Mouse (Mus musculus) heart, embryonic 13.5 days (tissue): ENCODE measurements around the gene Zdhhc18. TPM values are rescaled to one million over a fixed set of nuclear protein-coding genes. Genes with fewer than 3 reads are reported as not detected.
"Not testable (repeated sequence)": the region's sequence is repeated elsewhere in the genome, so short reads cannot be mapped to it uniquely, and the experiment has no call there.

Source experiments
- ATAC-seq: fragments of 200-750 bp; cut with Nextera tagmentation; 2 replicates; pipeline ENCODE4 v1.8.0; 2017; ENCODE audit warnings: moderate TSS enrichment; ENCODE audit not compliant: insufficient number of reproducible peaks, low FRiP score, low TSS enrichment; ENCODE audit errors: extremely low read depth
- H3K27ac ChIP-seq: fragments of 300-500 bp; sonication (generic); replicated peaks from 2 replicates; pipeline ENCODE4 v1.5.1; 2015; ENCODE audit warnings: moderate library complexity, mild to moderate bottlenecking, inconsistent platforms
- H3K27me3 ChIP-seq: fragments of 300-500 bp; sonication (generic); replicated peaks from 2 replicates; pipeline ENCODE4 v1.6.1; 2015; ENCODE audit warnings: mild to moderate bottlenecking, inconsistent platforms
- H3K36me3 ChIP-seq: fragments of 300-500 bp; sonication (generic); 2 replicates; pipeline ENCODE4 v1.6.1; 2015; ENCODE audit warnings: mild to moderate bottlenecking, inconsistent platforms
- H3K4me1 ChIP-seq: fragments of 300-500 bp; sonication (generic); 2 replicates; pipeline ENCODE4 v1.6.1; 2015; ENCODE audit warnings: inconsistent platforms
- H3K4me2 ChIP-seq: fragments of 300-500 bp; sonication (generic); 2 replicates; pipeline ENCODE4 v1.6.1; 2015; ENCODE audit warnings: inconsistent platforms, mild to moderate bottlenecking, moderate library complexity
- H3K4me3 ChIP-seq: fragments of 300-500 bp; sonication (generic); 2 replicates; pipeline ENCODE4 v1.5.1; 2015; ENCODE audit warnings: moderate library complexity, mild to moderate bottlenecking, inconsistent platforms
- H3K9ac ChIP-seq: fragments of 300-500 bp; sonication (generic); 2 replicates; pipeline ENCODE4 v1.6.1; 2015; ENCODE audit warnings: inconsistent platforms, mild to moderate bottlenecking, moderate library complexity
- H3K9me3 ChIP-seq: fragments of 300-500 bp; sonication (generic); 2 replicates; pipeline ENCODE4 v1.6.1; 2016; ENCODE audit warnings: inconsistent platforms
- WGBS: fragments of 180-500 bp; shearing (Covaris S2); methylation state at CpG from one replicate; pipeline ENCODE4 v1.1.7; 2015; ENCODE audit warnings: mixed read lengths; 5-methylcytosine and 5-hydroxymethylcytosine counted together
- polyA plus RNA-seq: library from polyadenylated mRNA; unstranded; fragments of >200 nt; fragmentation: Nextera tagmentation; extraction: Ambion mirVana; gene quantifications from 2 replicates; pipeline ENCODE4 v1.2.1, GENCODE M21; 2015

Gene Zdhhc18
- polyA plus RNA-seq, 1 experiment from 2014 or later = 1.5 TPM

GRCm38 (mm10) chr4:133662421-133662820 lies 12.5 kb upstream of the Zdhhc18 start:
- H3K9me3 ChIP-seq = no peaks in the 10 kb centered on the region
- H3K27me3 ChIP-seq = no peaks in the 10 kb centered on the region
- 92% methylated on average over 8 of the region's 8 CpGs for WGBS
- peaks cover 31% of the 10 kb centered on the region for H3K4me1 ChIP-seq
- peaks cover 47% of the 10 kb centered on the region for H3K36me3 ChIP-seq
- no peak overlapping the region for H3K9ac ChIP-seq
- no peak overlapping the region for H3K27ac ChIP-seq
- H3K4me3 ChIP-seq = no peak overlapping the region
- H3K4me2 ChIP-seq = no peak overlapping the region
- no peak for ATAC-seq

- H3K27me3 ChIP-seq = no peaks in the 10 kb centered on the region
- H3K4me3 ChIP-seq = peak overlapping the region; percentile 39
- H3K4me2 ChIP-seq = peak overlapping the region; percentile 67
- peaks cover 31% of the 10 kb centered on the region for H3K4me1 ChIP-seq
- ATAC-seq = no peak; the same call in 1 of the 2 replicates
- H3K9me3 ChIP-seq = no peaks in the 10 kb centered on the region
- peak overlapping the region; percentile 94 for H3K27ac ChIP-seq
- peaks cover 31% of the 10 kb centered on the region for H3K36me3 ChIP-seq
- WGBS = 14% methylated on average over 10 of the region's 10 CpGs
- H3K9ac ChIP-seq = peak overlapping the region; percentile 65
Measured at GRCm38 (mm10) chr4:133660193-133661155, 10.5 kb upstream of the Zdhhc18 start.

DNA sequence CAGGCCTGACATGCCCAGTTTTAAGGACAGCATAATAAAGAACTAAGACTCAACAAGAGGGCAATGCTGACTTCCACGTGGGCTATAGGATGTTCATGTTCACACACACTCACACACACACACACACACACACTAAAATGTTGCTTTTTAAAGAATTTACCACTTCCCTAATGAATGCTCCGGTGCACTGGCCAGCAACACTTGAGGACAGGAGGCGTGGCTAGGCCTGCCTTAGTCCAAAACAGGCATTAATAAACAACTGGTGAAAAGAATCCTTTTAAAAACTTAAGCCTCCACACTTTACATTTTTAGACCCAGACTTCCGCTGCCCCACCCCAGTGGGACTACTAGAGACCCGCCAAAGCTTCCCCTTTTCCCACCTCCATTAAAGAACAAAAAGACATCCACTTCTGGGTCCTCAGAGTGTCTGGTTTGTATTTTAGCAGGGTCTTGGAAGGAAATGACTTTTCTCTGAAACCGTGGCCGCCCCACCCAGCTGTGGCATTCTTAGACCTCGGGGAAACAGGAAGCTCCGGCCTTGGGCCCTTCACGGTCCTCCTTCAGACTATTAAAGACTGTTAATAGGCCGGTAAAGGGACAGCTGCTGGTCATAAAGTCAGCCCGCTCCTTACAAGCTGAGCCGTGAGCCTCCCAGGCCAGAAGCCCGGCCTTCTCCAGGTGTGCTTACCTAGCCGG lies 9.7 kb upstream of the Zdhhc18 start:
- H3K4me2 ChIP-seq = peak overlapping the region; percentile 67
- H3K9me3 ChIP-seq = no peaks in the 10 kb centered on the region
- peak overlapping the region; percentile 39 for H3K4me3 ChIP-seq
- H3K9ac ChIP-seq = peak overlapping the region; percentile 65
- H3K36me3 ChIP-seq = peaks cover 22% of the 10 kb centered on the region
- peaks cover 31% of the 10 kb centered on the region for H3K4me1 ChIP-seq
- ATAC-seq = peak; percentile 16; the same call in 1 of the 2 replicates
- WGBS = 17% methylated on average over 15 of the region's 15 CpGs
- no peaks in the 10 kb centered on the region for H3K27me3 ChIP-seq
- peak overlapping the region; percentile 94 for H3K27ac ChIP-seq

GRCm38 (mm10) chr4:133658729-133659128 lies 8.8 kb upstream of the Zdhhc18 start:
- 52% methylated on average over 2 of the region's 2 CpGs for WGBS
- H3K4me3 ChIP-seq = no peak overlapping the region
- H3K27ac ChIP-seq = peak overlapping the region; percentile 94; the same call in 1 of the 2 replicates

GRCm38 (mm10) chr4:133657829-133658458 lies 8.0 kb upstream of the Zdhhc18 start:
- Histone ChIP-seq H3K4me2 (no peak overlapping the region), H3K4me3 (no peak overlapping the region), H3K27me3 (no peaks in the 10 kb centered on the region), H3K27ac (no peak overlapping the region), H3K36me3 (peaks cover 16% of the 10 kb centered on the region), H3K4me1 (peaks cover 30% of the 10 kb centered on the region), H3K9me3 (no peaks in the 10 kb centered on the region), H3K9ac (no peak overlapping the region)
- 59% methylated on average over 5 of the region's 5 CpGs for WGBS
- ATAC-seq = no peak

More at GRCm38 (mm10) chr4:133658729-133659128, 8.8 kb upstream of the Zdhhc18 start:
- Histone ChIP-seq H3K4me1 (peaks cover 31% of the 10 kb centered on the region), H3K27me3 (no peaks in the 10 kb centered on the region), H3K9ac (no peak overlapping the region), H3K9me3 (no peaks in the 10 kb centered on the region), H3K4me2 (no peak overlapping the region; the same call in 1 of the 2 replicates), H3K36me3 (peaks cover 16% of the 10 kb centered on the region)
- ATAC-seq = no peak

DNA sequence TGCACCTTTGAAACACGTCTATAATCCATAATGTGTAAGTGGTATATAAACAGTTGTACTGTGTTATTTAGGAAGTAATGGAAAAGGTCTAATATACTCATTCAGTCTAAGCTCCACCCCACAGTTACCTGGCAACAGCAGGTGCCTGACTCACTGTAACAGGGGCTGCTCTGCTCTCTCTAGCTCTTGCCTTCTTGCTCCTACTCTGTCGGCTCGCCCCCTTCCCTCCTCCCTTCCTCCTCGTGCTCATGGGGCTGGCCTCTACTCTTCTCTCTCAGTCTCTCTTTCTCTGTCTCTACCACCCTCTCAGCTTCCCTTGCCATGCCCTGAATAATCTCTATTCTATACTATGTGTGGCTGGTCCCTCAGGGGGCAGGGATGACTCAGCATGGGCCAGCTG lies 7.0 kb upstream of the Zdhhc18 start:
- Histone ChIP-seq H3K4me1 (peaks cover 28% of the 10 kb centered on the region), H3K27ac (no peak overlapping the region), H3K4me3 (no peak overlapping the region), H3K4me2 (no peak overlapping the region), H3K9me3 (no peaks in the 10 kb centered on the region), H3K27me3 (no peaks in the 10 kb centered on the region), H3K36me3 (peaks cover 10% of the 10 kb centered on the region), H3K9ac (no peak overlapping the region)
- ATAC-seq = no peak
- 22% methylated on average over 4 of the region's 4 CpGs for WGBS

DNA sequence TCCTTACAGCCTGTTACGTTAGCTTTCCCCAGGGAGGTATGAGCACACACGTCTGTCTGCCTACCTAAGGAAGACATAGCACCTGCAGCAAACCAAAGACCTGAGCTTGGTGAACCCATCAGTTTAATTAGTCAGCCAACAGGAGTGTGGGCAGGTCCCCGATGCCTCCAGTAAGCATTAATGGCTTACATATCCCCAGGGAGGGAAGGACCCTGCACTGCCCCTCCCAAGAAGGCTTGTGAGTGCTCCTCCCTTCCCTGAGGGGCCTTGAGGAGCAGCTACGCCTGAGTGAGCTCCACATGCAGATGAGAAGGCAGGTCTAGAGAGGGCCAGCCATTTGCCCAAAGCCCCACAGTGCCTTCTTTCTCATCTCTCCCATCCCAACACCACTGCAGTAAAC lies 6.3 kb upstream of the Zdhhc18 start:
- no peaks in the 10 kb centered on the region for H3K9me3 ChIP-seq
- peaks cover 26% of the 10 kb centered on the region for H3K4me1 ChIP-seq
- no peak overlapping the region for H3K4me3 ChIP-seq
- 56% methylated on average over 4 of the region's 4 CpGs for WGBS
- no peaks in the 10 kb centered on the region for H3K27me3 ChIP-seq
- no peak overlapping the region for H3K9ac ChIP-seq
- H3K36me3 ChIP-seq = peaks cover 3% of the 10 kb centered on the region; the same call in 1 of the 2 replicates
- no peak overlapping the region for H3K4me2 ChIP-seq
- ATAC-seq = no peak
- H3K27ac ChIP-seq = no peak overlapping the region

DNA sequence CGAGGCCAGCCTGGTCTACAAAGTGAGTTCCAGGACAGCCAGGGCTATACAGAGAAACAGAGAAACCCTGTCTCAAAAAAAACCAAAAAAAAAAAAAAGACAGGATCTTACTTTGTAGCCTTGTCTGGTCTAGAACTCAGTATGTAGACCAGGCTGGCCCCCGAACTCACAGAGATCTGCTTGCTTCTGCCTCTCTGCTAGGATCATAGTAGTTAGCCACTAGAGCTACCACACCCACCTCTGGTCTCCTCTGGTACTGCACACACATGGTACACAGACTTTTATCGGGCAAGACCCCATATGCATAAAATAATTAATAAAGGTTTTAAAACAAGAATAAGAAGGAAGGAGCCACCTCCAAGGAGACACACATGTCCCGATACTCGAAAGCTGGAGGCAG lies 4.1 kb upstream of the Zdhhc18 start:
- not testable (repeated sequence) for H3K4me3 ChIP-seq, ATAC-seq

GRCm38 (mm10) chr4:133652746-133653145 lies 2.8 kb upstream of the Zdhhc18 start:
- no peak overlapping the region for H3K4me2 ChIP-seq
- H3K9ac ChIP-seq = no peak overlapping the region
- no peaks in the 10 kb centered on the region for H3K27me3 ChIP-seq
- ATAC-seq = no peak
- no peak overlapping the region for H3K4me3 ChIP-seq
- H3K4me1 ChIP-seq = peaks cover 4% of the 10 kb centered on the region
- no peaks in the 10 kb centered on the region for H3K9me3 ChIP-seq
- H3K27ac ChIP-seq = no peak overlapping the region
- WGBS = 74% methylated on average over 10 of the region's 10 CpGs
- H3K36me3 ChIP-seq = no peaks in the 10 kb centered on the region

More for the DNA sequence above, 4.1 kb upstream of the Zdhhc18 start:
- WGBS = 87% methylated on average over 5 of the region's 5 CpGs
- H3K27me3 ChIP-seq, H3K4me2 ChIP-seq, H3K4me1 ChIP-seq, H3K9ac ChIP-seq, H3K27ac ChIP-seq, H3K9me3 ChIP-seq, H3K36me3 ChIP-seq: not testable (repeated sequence)

GRCm38 (mm10) chr4:133651986-133652385 lies 2.0 kb upstream of the Zdhhc18 start:
- 60% methylated on average over 4 of the region's 4 CpGs for WGBS
- Histone ChIP-seq H3K27ac (no peak overlapping the region), H3K4me1 (peaks cover 4% of the 10 kb centered on the region), H3K27me3 (no peaks in the 10 kb centered on the region), H3K4me3 (no peak overlapping the region), H3K9ac (no peak overlapping the region), H3K9me3 (no peaks in the 10 kb centered on the region), H3K36me3 (no peaks in the 10 kb centered on the region), H3K4me2 (no peak overlapping the region)
- ATAC-seq = no peak

- no peak overlapping the region for H3K4me2 ChIP-seq
- H3K9me3 ChIP-seq = no peaks in the 10 kb centered on the region
- 48% methylated on average over 10 of the region's 10 CpGs for WGBS
- H3K27ac ChIP-seq = no peak overlapping the region
- H3K4me1 ChIP-seq = peaks cover 4% of the 10 kb centered on the region
- no peak for ATAC-seq
- no peak overlapping the region for H3K4me3 ChIP-seq
- no peaks in the 10 kb centered on the region for H3K36me3 ChIP-seq
- no peaks in the 10 kb centered on the region for H3K27me3 ChIP-seq
- H3K9ac ChIP-seq = 0 out of 2 replicates have a peak overlapping the region, but pooled peaks have one; percentile 7
Measured at GRCm38 (mm10) chr4:133651445-133651844, 1.5 kb upstream of the Zdhhc18 start.
